Comparison of ENCODE assay signal across 20 mouse cellular contexts in the genomic region with DNA sequence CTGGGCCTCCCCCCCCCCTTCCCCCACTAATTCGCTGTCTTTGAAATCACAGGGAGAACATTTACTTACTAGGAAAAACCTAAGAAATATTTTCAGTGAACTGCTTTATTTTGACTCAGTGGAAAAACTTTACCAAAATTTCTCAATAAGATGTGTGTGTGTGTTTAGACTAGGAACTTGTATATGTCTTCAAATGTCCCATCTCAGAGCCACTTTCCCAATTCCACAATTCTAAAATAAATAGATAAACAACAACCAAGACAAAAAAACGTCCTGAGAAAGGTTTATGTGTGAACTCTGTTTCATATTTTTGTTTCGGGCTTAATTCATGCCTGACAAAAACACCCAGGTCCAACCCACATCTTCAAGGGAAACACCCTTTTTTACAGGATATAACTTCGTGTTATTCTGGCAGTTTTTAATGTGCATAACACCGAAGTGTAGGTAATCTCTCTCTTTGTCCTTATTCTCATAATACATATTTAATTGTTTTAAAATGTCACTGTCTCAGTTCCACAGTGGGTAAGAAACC. TPM values are rescaled to one million over a fixed set of nuclear protein-coding genes. Genes with fewer than 3 reads are reported as not detected.
DNase-seq lines count a peak whose midpoint lies in the region; ATAC-seq and TF ChIP-seq lines count a peak whose summit lies in the region.
"Had no signal": no experiment of that assay in that cellular context is flagged by ENCODE, and none has a peak within 500 bp of the region (broad histone marks: within the 10 kb centered on the region; RNA-seq: fewer than 3 reads in every experiment).

No protein-coding gene starts in this region.

- TF ChIP-seq RAD21 in CH12.LX (IDR thresholded peaks at IDR 0.05; ENCODE audit: low read depth, low read length) = no peak

- no peaks in the 10 kb centered on the region for H3K9me3 ChIP-seq in liver, embryonic 16.5 days (replicated peaks; ENCODE audit: control insufficient read depth, low read length)
- no peaks in the 10 kb centered on the region for H3K9me3 ChIP-seq in CH12.LX (replicated peaks; ENCODE audit: low read length)
- H3K9me3 ChIP-seq: embryonic facial prominence, embryonic 12.5 days; heart, embryonic 13.5 days; hindbrain, embryonic 13.5 days; limb, embryonic 10.5 days; midbrain, embryonic 13.5 days had no signal

- H3K79me2 ChIP-seq in CH12.LX (replicated peaks; ENCODE audit: control insufficient read depth, extremely low read depth, insufficient read depth, poor library complexity, severe bottlenecking) (no peaks in the 10 kb centered on the region), macrophage (ENCODE audit: inconsistent target) (no peaks in the 10 kb centered on the region; the same call in 1 of the 2 replicates)

- peaks cover 5% of the 10 kb centered on the region for H3K4me1 ChIP-seq in liver, embryonic 16.5 days (ENCODE audit: control insufficient read depth, low read depth, low read length)
- H3K4me1 ChIP-seq in CH12.LX (ENCODE audit: control insufficient read depth in 1 of 2, insufficient read depth in 2 of 2) = peaks cover 0 to 11% of the 10 kb centered on the region in 2 experiments; a peak in 1 of 4 replicates
- H3K4me1 ChIP-seq in brown adipose tissue, adult 24 weeks (ENCODE audit: control insufficient read depth, insufficient read depth, insufficient read length, low read length) = no peaks in the 10 kb centered on the region
- H3K4me1 ChIP-seq: embryonic facial prominence, embryonic 12.5 days; heart, embryonic 13.5 days; hindbrain, embryonic 13.5 days; limb, embryonic 10.5 days; midbrain, embryonic 13.5 days had no signal

- H3K27ac ChIP-seq in liver, embryonic 16.5 days (ENCODE audit: low read length) = no peak overlapping the region
- H3K27ac ChIP-seq in CH12.LX (ENCODE audit: insufficient read depth, low read depth) (peak overlapping the region; percentile 87), macrophage (peak overlapping the region; percentile 75)
- H3K27ac ChIP-seq in brown adipose tissue, adult 24 weeks (replicated peaks; ENCODE audit: low read depth, low read length) = no peak overlapping the region; the same call in 1 of the 2 replicates
- H3K27ac ChIP-seq: embryonic facial prominence, embryonic 12.5 days; heart, embryonic 13.5 days; hindbrain, embryonic 13.5 days; kidney, postnatal 0 days; limb, embryonic 10.5 days; midbrain, embryonic 13.5 days had no signal

- in situ Hi-C loops in CH12.LX (cut with MboI; ENCODE audit: low pct_ligation_motif_present, low pct_unique_long_range_greater_than_20kb, low sequenced_read_pairs) = no loop called here

- no peak overlapping the region for H3K9ac ChIP-seq in liver, embryonic 16.5 days (ENCODE audit: low read depth, low read length)
- peak overlapping the region; percentile 31 for H3K9ac ChIP-seq in CH12.LX (ENCODE audit: insufficient read depth, low read depth)
- H3K9ac ChIP-seq: embryonic facial prominence, embryonic 12.5 days; heart, embryonic 13.5 days; hindbrain, embryonic 13.5 days; midbrain, embryonic 13.5 days had no signal

- TF ChIP-seq EP300 in CH12.LX (IDR thresholded peaks at IDR 0.05; ENCODE audit: low read length) = no peak; the same call in 1 of the 2 replicates

- 60% methylated on average over 5 of the region's 5 CpGs for WGBS in liver, embryonic 16.5 days (ENCODE audit: insufficient replicate concordance)
- 11% methylated on average over 4 of the region's 5 CpGs for WGBS in macrophage (ENCODE audit: missing documents)

- TF ChIP-seq POLR2A in CH12.LX (IDR thresholded peaks at IDR 0.05; ENCODE audit: low read depth, low read length) = no peak

- intact Hi-C loops in left cerebral cortex, postnatal 10 days (cut with DNase I) = no loop called here

- no peak for DNase-seq in liver
- DNase-seq in CH12.LX (ENCODE audit: extremely low read depth) = peak; percentile 43
- no peak for DNase-seq in left cerebral cortex, postnatal 10 days (ENCODE audit: extremely low spot score in 1 of 2, low spot score in 2 of 2)
- DNase-seq in ovary, adult 18-20 months (ENCODE audit: low spot score) = no peak
- DNase-seq in layer of hippocampus, adult 18-20 months (ENCODE audit: low spot score in 2 of 2) = no peak
- DNase-seq: cerebellum, adult 18-20 months; cerebellum, postnatal 14 days; gastrocnemius, postnatal 25 days; kidney, adult 2 months had no signal

- peak overlapping the region; percentile 44; the same call in 1 of the 2 replicates for H3K4me2 ChIP-seq in liver, embryonic 16.5 days (ENCODE audit: low read depth, low read length)
- peak overlapping the region; percentile 56 for H3K4me2 ChIP-seq in CH12.LX (ENCODE audit: insufficient read depth, low read depth, poor library complexity, severe bottlenecking)
- H3K4me2 ChIP-seq: embryonic facial prominence, embryonic 12.5 days; heart, embryonic 13.5 days; hindbrain, embryonic 13.5 days; midbrain, embryonic 13.5 days had no signal

- H3K27me3 ChIP-seq in liver, embryonic 16.5 days (ENCODE audit: control insufficient read depth, insufficient read depth, low read depth, low read length) = no peaks in the 10 kb centered on the region
- no peaks in the 10 kb centered on the region for H3K27me3 ChIP-seq in CH12.LX (replicated peaks)
- H3K27me3 ChIP-seq: embryonic facial prominence, embryonic 12.5 days; heart, embryonic 13.5 days; hindbrain, embryonic 13.5 days; midbrain, embryonic 13.5 days had no signal

- H3K36me3 ChIP-seq in liver, embryonic 16.5 days (ENCODE audit: control insufficient read depth, insufficient read depth) = no peaks in the 10 kb centered on the region
- H3K36me3 ChIP-seq in CH12.LX (replicated peaks in 1 of 2; ENCODE audit: control insufficient read depth in 1 of 2, insufficient read depth in 1 of 2, low read length in 1 of 2) = no peaks in the 10 kb centered on the region
- H3K36me3 ChIP-seq in macrophage (ENCODE audit: inconsistent target) = no peaks in the 10 kb centered on the region
- H3K36me3 ChIP-seq: embryonic facial prominence, embryonic 12.5 days; heart, embryonic 13.5 days; hindbrain, embryonic 13.5 days; limb, embryonic 10.5 days; midbrain, embryonic 13.5 days had no signal

- TF ChIP-seq CTCF in CH12.LX (conservative IDR thresholded peaks at IDR 0.05 in 1 of 2, IDR thresholded peaks at IDR 0.05 in 1 of 2; ENCODE audit: low read depth in 2 of 2, low read length in 2 of 2) = no peak

- dilution Hi-C loops in CH12.LX (cut with MboI; ENCODE audit: extremely low pct_ligation_motif_present, extremely low pct_unique_long_range_greater_than_20kb, low sequenced_read_pairs) = no loop called here

- no peak overlapping the region for H3K4me3 ChIP-seq in liver, embryonic 16.5 days (ENCODE audit: low read depth, low read length)
- H3K4me3 ChIP-seq in CH12.LX (replicated peaks in 1 of 3; ENCODE audit: low read depth in 2 of 3, low read length in 2 of 3, poor library complexity in 1 of 3) = peak overlapping the region; percentile 39 to 58 (median 56)
- peak overlapping the region; percentile 54; the same call in 1 of the 2 replicates for H3K4me3 ChIP-seq in brown adipose tissue, adult 24 weeks (ENCODE audit: insufficient read depth, low read depth, low read length)
- H3K4me3 ChIP-seq in macrophage (ENCODE audit: inconsistent target) = peak overlapping the region; percentile 75
- H3K4me3 ChIP-seq: embryonic facial prominence, embryonic 12.5 days; erythroblast, embryonic 14.5 days; heart, embryonic 13.5 days; hindbrain, embryonic 13.5 days; limb, embryonic 10.5 days; midbrain, embryonic 13.5 days had no signal

- no peak for ATAC-seq in liver, embryonic 16.5 days (ENCODE audit: low read depth)
- ATAC-seq: forebrain, embryonic 16.5 days; midbrain, embryonic 13.5 days had no signal

TF ChIP-seq in CH12.LX, 34 proteins besides CTCF, POLR2A, EP300 and RAD21:
- TF ChIP-seq MAX (IDR thresholded peaks at IDR 0.05; ENCODE audit: low read length) (no peak), TCF12 (IDR thresholded peaks at IDR 0.05; ENCODE audit: low read depth, low read length) (peak; percentile 45; the same call in 1 of the 2 replicates), ELF1 (IDR thresholded peaks at IDR 0.05; ENCODE audit: low read depth, low read length) (0 out of 2 replicates have a peak, but pooled peaks have one; percentile 4), ZKSCAN1 (IDR thresholded peaks at IDR 0.05; ENCODE audit: borderline replicate concordance, low read depth, low read length) (no peak), MAZ (IDR thresholded peaks at IDR 0.05; ENCODE audit: low read depth, low read length) (0 out of 2 replicates have a peak, but pooled peaks have one; percentile 41), CHD2 (IDR thresholded peaks at IDR 0.05; ENCODE audit: low read length) (peak; percentile 69; the same call in 1 of the 2 replicates), PAX5 (IDR thresholded peaks at IDR 0.05; ENCODE audit: low read length) (no peak), UBTF (IDR thresholded peaks at IDR 0.05; ENCODE audit: low read depth, low read length) (no peak), IRF4 (IDR thresholded peaks at IDR 0.05; ENCODE audit: low read depth, low read length) (peak; percentile 54), MEF2A (IDR thresholded peaks at IDR 0.05; ENCODE audit: borderline replicate concordance, low read depth, low read length) (0 out of 2 replicates have a peak, but pooled peaks have one; percentile 43), E2F4 (IDR thresholded peaks at IDR 0.05; ENCODE audit: insufficient replicate concordance, low read depth, low read length) (0 out of 2 replicates have a peak, but pooled peaks have one; percentile 2), USF2 (conservative IDR thresholded peaks at IDR 0.05; ENCODE audit: low read depth, low read length) (no peak), POLR2AphosphoS2 (IDR thresholded peaks at IDR 0.05; ENCODE audit: low read depth, low read length) (no peak), ETS1 (conservative IDR thresholded peaks at IDR 0.05; ENCODE audit: low read depth, low read length) (peak; percentile 37; the same call in 1 of the 2 replicates)
TF ChIP-seq in CH12.LX: peak in this region for 8.

RNA-seq across cellular contexts. Expression of gene Ezh2, which starts 40.9 kb away (rescaled TPM):
- polyA plus RNA-seq in liver, embryonic 16.5 days (2015; fragmentation: Nextera tagmentation; extraction: Ambion mirVana) = 42.3 and 48.2 TPM in 2 replicates
- total RNA-seq in CH12.LX (2012; rRNA removed) (66.3 and 90.4 TPM in 2 replicates), CH12.LX (2014; rRNA removed) (126 and 154 TPM in 2 replicates)
- polyA plus RNA-seq in CH12.LX (2012; ENCODE audit: insufficient read length, low read depth) (124 and 127 TPM in 2 replicates), macrophage (2018) (9.2 to 31.7 TPM (median 13.5 TPM) in 3 replicates)
- 12.3 and 14.1 TPM in 2 replicates for polyA plus RNA-seq in brown adipose tissue, adult 24 weeks (2012; ENCODE audit: insufficient read depth, insufficient read length, missing spikeins)
- total RNA-seq in macrophage (2018; cell fraction: chromatin; rRNA removed) = 10 to 100 TPM; 14.7 to 71.2 (median 36.7) TPM
- 10 to 100 TPM; 10.3 to 16.2 (median 13.4) TPM for total RNA-seq in macrophage (2018; cell fraction: cytosol; rRNA removed)
- total RNA-seq in macrophage (2018; cell fraction: nucleus; rRNA removed) = 10 to 100 TPM; 11.9 to 92.6 (median 21.2) TPM
- total RNA-seq in left cerebral cortex, postnatal 10 days (2021) = 10 to 100 TPM; 18.8 to 19.7 TPM
- total RNA-seq in layer of hippocampus, adult 18-20 months (2021) = 10 to 100 TPM in 1 of 2 experiments, 1 to 10 TPM in 1; 9.8 to 13.7 TPM

Comparison
In these comparisons a context has a peak if more than half of its experiments do, and no peak if none do; other contexts are left out.
1. H3K27ac ChIP-seq: peak in CH12.LX (single experiment) and macrophage (single experiment); none in liver, embryonic 16.5 days (single experiment) and brown adipose tissue, adult 24 weeks (single experiment).